ENCODE assay signal across 10 mouse cellular contexts in the genomic region with DNA sequence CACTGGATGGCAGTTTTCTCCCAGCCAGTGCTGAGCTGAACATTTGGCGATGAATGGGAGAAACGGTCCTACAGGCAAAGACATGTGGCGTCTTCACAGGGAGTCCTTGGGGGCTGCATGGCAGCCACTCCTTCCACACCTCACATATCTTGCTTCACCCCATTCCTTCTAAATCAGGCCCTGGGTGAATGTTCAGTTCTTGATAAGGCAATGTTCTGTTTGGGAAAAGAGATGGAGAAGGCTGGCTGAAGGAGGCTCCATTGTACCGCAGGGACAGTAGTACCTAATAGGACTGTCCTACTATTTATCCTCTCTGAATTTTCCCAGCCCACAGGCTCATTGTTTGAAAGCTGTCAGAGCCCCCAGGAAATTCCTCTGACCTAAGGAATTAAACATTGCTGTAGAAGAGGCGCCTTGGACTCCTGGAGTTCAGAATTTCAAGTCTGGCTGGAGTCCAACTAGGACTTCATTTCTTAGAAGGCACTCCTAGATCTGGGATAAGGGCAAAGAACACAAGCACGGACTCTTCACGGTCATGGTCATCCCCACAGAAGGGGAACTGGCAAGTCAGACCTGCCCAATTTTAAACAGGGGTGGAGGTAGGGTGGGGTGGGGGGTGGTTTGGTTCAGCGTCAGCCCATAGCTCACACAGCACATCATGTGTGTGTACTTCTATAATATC. TPM values are rescaled to one million over a fixed set of nuclear protein-coding genes. Genes with fewer than 3 reads are reported as not detected.
DNase-seq lines count a peak whose midpoint lies in the region; ATAC-seq and TF ChIP-seq lines count a peak whose summit lies in the region.
"Had no signal": no experiment of that assay in that cellular context is flagged by ENCODE, and none has a peak within 500 bp of the region (broad histone marks: within the 10 kb centered on the region; RNA-seq: fewer than 3 reads in every experiment).

No protein-coding gene starts in this region.

- no peaks in the 10 kb centered on the region for H3K36me3 ChIP-seq in kidney, embryonic 15.5 days
- no peaks in the 10 kb centered on the region for H3K36me3 ChIP-seq in intestine, embryonic 16.5 days (ENCODE audit: control insufficient read depth, insufficient read depth, low read length)
- H3K36me3 ChIP-seq in liver, embryonic 14.5 days (replicated peaks; ENCODE audit: control insufficient read depth, insufficient read depth, low read depth), result no peaks in the 10 kb centered on the region

- no peak overlapping the region for H3K4me2 ChIP-seq in kidney, embryonic 15.5 days
- no peak overlapping the region for H3K4me2 ChIP-seq in intestine, embryonic 16.5 days (ENCODE audit: low read depth, low read length)
- H3K4me2 ChIP-seq in liver, embryonic 14.5 days (ENCODE audit: low read depth), result peak overlapping the region; percentile 56

- 49% methylated on average over 8 of the region's 8 CpGs for whole genome bisulfite sequencing in kidney, embryonic 15.5 days
- WGBS in intestine, embryonic 16.5 days, result 34% methylated on average over 8 of the region's 8 CpGs
- 28% methylated on average over 8 of the region's 8 CpGs for WGBS in liver, embryonic 14.5 days (ENCODE audit: insufficient replicate concordance)

- no peak overlapping the region for H3K4me3 ChIP-seq in kidney, embryonic 15.5 days (replicated peaks)
- no peak overlapping the region for H3K4me3 ChIP-seq in intestine, embryonic 16.5 days (ENCODE audit: low read length)
- no peak overlapping the region for H3K4me3 ChIP-seq in liver, embryonic 14.5 days (ENCODE audit: insufficient read depth in 1 of 2, low read depth in 2 of 2, low read length in 2 of 2)

- no peaks in the 10 kb centered on the region for H3K27me3 ChIP-seq in kidney, embryonic 15.5 days
- H3K27me3 ChIP-seq in intestine, embryonic 16.5 days (replicated peaks; ENCODE audit: control insufficient read depth, insufficient read depth, low read length), result no peaks in the 10 kb centered on the region
- no peaks in the 10 kb centered on the region for H3K27me3 ChIP-seq in liver, embryonic 14.5 days (ENCODE audit: control insufficient read depth, insufficient read depth, low read length)

- H3K4me1 ChIP-seq in kidney, embryonic 15.5 days, result peaks cover 8% of the 10 kb centered on the region; the same call in 1 of the 2 replicates
- peaks cover 12% of the 10 kb centered on the region for H3K4me1 ChIP-seq in intestine, embryonic 16.5 days (ENCODE audit: control insufficient read depth, insufficient read depth, low read length)
- H3K4me1 ChIP-seq in liver, embryonic 14.5 days (replicated peaks; ENCODE audit: control insufficient read depth in 2 of 2, insufficient read depth in 2 of 2, low read length in 1 of 2), result peaks cover 23 to 32% of the 10 kb centered on the region in 2 experiments

- TF ChIP-seq EP300 in liver, embryonic 14.5 days (IDR thresholded peaks at IDR 0.05; ENCODE audit: low read depth), result peak; percentile 57

- no peak overlapping the region for H3K27ac ChIP-seq in kidney, embryonic 15.5 days
- 0 out of 2 replicates have a peak overlapping the region, but pooled peaks have one; percentile 0 for H3K27ac ChIP-seq in intestine, embryonic 16.5 days (ENCODE audit: low read length)
- H3K27ac ChIP-seq in liver, embryonic 14.5 days, result peak overlapping the region; percentile 72

- no peak for ATAC-seq in kidney, embryonic 15.5 days (replicated peaks; ENCODE audit: low FRiP score)
- no peak for ATAC-seq in intestine, embryonic 16.5 days
- peak; percentile 12; the same call in 1 of the 2 replicates for ATAC-seq in liver, embryonic 14.5 days (ENCODE audit: insufficient read depth)

- H3K9ac ChIP-seq in kidney, embryonic 15.5 days, result no peak overlapping the region
- no peak overlapping the region for H3K9ac ChIP-seq in intestine, embryonic 16.5 days (ENCODE audit: low read depth, low read length)
- H3K9ac ChIP-seq in liver, embryonic 14.5 days (replicated peaks), result peak overlapping the region; percentile 41

- DNase-seq in kidney, adult 18-20 months, result peak; percentile 18
- DNase-seq in adipocyte (ENCODE audit: low spot score), result peak; percentile 49
- no peak for DNase-seq in liver, embryonic 14.5 days (ENCODE audit: low read depth in 3 of 3, low spot score in 3 of 3)
- DNase-seq in embryo, embryonic 10.5 days (ENCODE audit: low spot score), result no peak
- DNase-seq in spleen, adult 12 weeks (ENCODE audit: low spot score), result no peak
- DNase-seq: cerebellum, adult 11 months; gastrocnemius, postnatal 36 days; thymus, adult 2 months had no signal

- H3K9me3 ChIP-seq in kidney, embryonic 15.5 days (replicated peaks), result no peaks in the 10 kb centered on the region
- no peaks in the 10 kb centered on the region for H3K9me3 ChIP-seq in intestine, embryonic 16.5 days (ENCODE audit: control insufficient read depth, low read length)
- H3K9me3 ChIP-seq in liver, embryonic 14.5 days (ENCODE audit: control insufficient read depth, low read length), result no peaks in the 10 kb centered on the region

- no peak for TF ChIP-seq CTCF in liver, embryonic 14.5 days (IDR thresholded peaks at IDR 0.05; ENCODE audit: low read depth)

RNA-seq across cellular contexts. Expression of gene Pgam1, which starts 4.5 kb away (rescaled TPM):
- polyA plus RNA-seq in kidney, embryonic 15.5 days (2015; fragmentation: Nextera tagmentation; extraction: Ambion mirVana), result 688 and 748 TPM in 2 replicates
- 1,020 and 1,026 TPM in 2 replicates for polyA plus RNA-seq in intestine, embryonic 16.5 days (2015; fragmentation: Nextera tagmentation; extraction: Ambion mirVana)
- 100.0 and 123 TPM in 2 replicates for polyA plus RNA-seq in liver, embryonic 14.5 days (2012; rRNA removed)
- 172 and 190 TPM in 2 replicates for polyA plus RNA-seq in liver, embryonic 14.5 days (2014; fragmentation: Nextera tagmentation; extraction: Ambion mirVana)

RNA-seq across cellular contexts. Expression of gene Rrp12, which starts 11.2 kb away (rescaled TPM):
- 17.8 and 18.8 TPM in 2 replicates for polyA plus RNA-seq in kidney, embryonic 15.5 days (2015; fragmentation: Nextera tagmentation; extraction: Ambion mirVana)
- 14.1 and 15.7 TPM in 2 replicates for polyA plus RNA-seq in intestine, embryonic 16.5 days (2015; fragmentation: Nextera tagmentation; extraction: Ambion mirVana)
- 4.8 and 6.0 TPM in 2 replicates for polyA plus RNA-seq in liver, embryonic 14.5 days (2012; rRNA removed)
- polyA plus RNA-seq in liver, embryonic 14.5 days (2014; fragmentation: Nextera tagmentation; extraction: Ambion mirVana), result 5.0 and 7.4 TPM in 2 replicates

RNA-seq across cellular contexts. Expression of gene Exosc1, which starts 26.0 kb away (rescaled TPM):
- 85.1 TPM in 2 replicates for polyA plus RNA-seq in kidney, embryonic 15.5 days (2015; fragmentation: Nextera tagmentation; extraction: Ambion mirVana)
- 55.4 and 63.2 TPM in 2 replicates for polyA plus RNA-seq in intestine, embryonic 16.5 days (2015; fragmentation: Nextera tagmentation; extraction: Ambion mirVana)
- 17.9 and 20.4 TPM in 2 replicates for polyA plus RNA-seq in liver, embryonic 14.5 days (2012; rRNA removed)
- 38.8 and 40.1 TPM in 2 replicates for polyA plus RNA-seq in liver, embryonic 14.5 days (2014; fragmentation: Nextera tagmentation; extraction: Ambion mirVana)

RNA-seq across cellular contexts. Expression of gene Zdhhc16, which starts 26.1 kb away (rescaled TPM):
- polyA plus RNA-seq in kidney, embryonic 15.5 days (2015; fragmentation: Nextera tagmentation; extraction: Ambion mirVana), result 81.6 and 89.6 TPM in 2 replicates
- polyA plus RNA-seq in intestine, embryonic 16.5 days (2015; fragmentation: Nextera tagmentation; extraction: Ambion mirVana), result 65.3 and 66.1 TPM in 2 replicates
- polyA plus RNA-seq in liver, embryonic 14.5 days (2012; rRNA removed), result 25.6 and 27.0 TPM in 2 replicates
- 25.9 and 28.5 TPM in 2 replicates for polyA plus RNA-seq in liver, embryonic 14.5 days (2014; fragmentation: Nextera tagmentation; extraction: Ambion mirVana)

RNA-seq across cellular contexts. Expression of gene Frat2, which starts 59.3 kb away (rescaled TPM):
- polyA plus RNA-seq in kidney, embryonic 15.5 days (2015; fragmentation: Nextera tagmentation; extraction: Ambion mirVana), result 4.8 and 5.9 TPM in 2 replicates
- polyA plus RNA-seq in intestine, embryonic 16.5 days (2015; fragmentation: Nextera tagmentation; extraction: Ambion mirVana), result 4.7 and 6.0 TPM in 2 replicates
- 5.2 and 5.4 TPM in 2 replicates for polyA plus RNA-seq in liver, embryonic 14.5 days (2012; rRNA removed)
- polyA plus RNA-seq in liver, embryonic 14.5 days (2014; fragmentation: Nextera tagmentation; extraction: Ambion mirVana), result 2.9 and 3.4 TPM in 2 replicates

Comparison
In these comparisons a context has a peak if more than half of its experiments do, and no peak if none do; other contexts are left out.
1. DNase-seq: peak in kidney, adult 18-20 months (single experiment) and adipocyte (single experiment); none in liver, embryonic 14.5 days (0 of 3), embryo, embryonic 10.5 days (single experiment) and spleen, adult 12 weeks (single experiment).